Mouse (Mus musculus) spleen, adult 2 months (tissue): ENCODE measurements at regions not wholly inside any gene's neighbourhood (a gene's known extent, or its start where the extent isn't known, plus 50 kb on each side); places are given as distances from the start of the nearest gene placed in this dataset.

Experiments
- CTCF ChIP-seq: fragments of 200-500 bp; IDR thresholded peaks from 2 replicates; pipeline ENCODE4 v1.5.1; 2011; ENCODE audit warnings: mild to moderate bottlenecking, inconsistent platforms; ENCODE audit not compliant: insufficient read depth, insufficient read length, insufficient replicate concordance; ENCODE audit errors: extremely low read depth
- POLR2A ChIP-seq: fragments of 200-500 bp; IDR thresholded peaks from 2 replicates; pipeline ENCODE4 v1.6.1; 2011; ENCODE audit warnings: low read depth, low read length, inconsistent platforms

DNA sequence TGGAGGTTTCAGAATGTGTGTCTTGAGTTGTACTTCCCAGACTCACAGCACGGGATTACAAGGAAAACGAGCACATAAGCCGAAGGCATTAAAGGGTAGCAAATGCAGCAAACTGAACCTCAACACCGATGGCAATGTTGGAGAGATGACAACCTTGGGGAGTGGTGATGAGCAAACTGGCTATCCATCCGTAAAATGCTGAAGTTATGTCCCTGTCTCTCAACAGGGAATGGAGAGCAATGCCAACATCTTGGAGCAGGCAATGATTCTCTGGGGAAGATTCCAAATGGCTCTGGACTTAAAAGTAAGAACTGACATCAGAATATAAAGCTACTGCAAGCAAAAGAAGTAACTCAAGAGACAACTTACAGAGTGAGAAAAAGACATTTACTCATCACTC is 170.5 kb upstream of the Ogfrl1 start:
- TF ChIP-seq CTCF, result no peak
- TF ChIP-seq POLR2A, result no peak
